Mouse (Mus musculus) myocyte (in vitro differentiated cells): ENCODE measurements around the gene Ctbp1.
A peak's percentile ranks its signal among the peaks of the same experiment; 100 is the strongest.

Experiments used
- MAX ChIP-seq: IDR thresholded peaks from one replicate; pipeline ENCODE4 v1.6.1; 2011; ENCODE audit warnings: low read depth, mild to moderate bottlenecking, control low read depth
- MYOG ChIP-seq, 3 experiments: IDR thresholded peaks; one replicate each; pipeline ENCODE4 v1.6.1; 2011; ENCODE audit warnings: control low read depth in 2 of 3, low read depth in 2 of 3, mild to moderate bottlenecking in 2 of 3; ENCODE audit not compliant: insufficient read length in 2 of 3, control insufficient read depth in 1 of 3, insufficient read depth in 1 of 3
- POLR2A ChIP-seq: IDR thresholded peaks from one replicate; pipeline ENCODE4 v1.6.1; 2011; ENCODE audit warnings: low read depth, mild to moderate bottlenecking, control low read depth, moderate library complexity; ENCODE audit not compliant: insufficient read length
- POLR2AphosphoS2 ChIP-seq: IDR thresholded peaks from one replicate; pipeline ENCODE4 v1.6.1; 2011; ENCODE audit warnings: low read depth, control low read depth; ENCODE audit not compliant: insufficient read length
- REST ChIP-seq: IDR thresholded peaks from one replicate; pipeline ENCODE4 v1.6.1; 2011; ENCODE audit warnings: mild to moderate bottlenecking, control low read depth, moderate library complexity; ENCODE audit not compliant: insufficient read depth, insufficient read length
- TCF12 ChIP-seq: IDR thresholded peaks from one replicate; pipeline ENCODE4 v1.6.1; 2011; ENCODE audit warnings: mild to moderate bottlenecking, control low read depth; ENCODE audit not compliant: poor library complexity, insufficient read depth, severe bottlenecking
- USF1 ChIP-seq: IDR thresholded peaks from one replicate; pipeline ENCODE4 v1.6.1; 2011; ENCODE audit warnings: low read depth, mild to moderate bottlenecking, control low read depth, moderate library complexity

- no peak for TF ChIP-seq POLR2AphosphoS2
- no peak for TF ChIP-seq POLR2A
- peak in 1 of 3 experiments; percentile 9 for TF ChIP-seq MYOG (IDR thresholded peaks at IDR 0.05; ENCODE audit: control insufficient read depth in 1 of 3, insufficient read depth in 1 of 3, insufficient read length in 2 of 3, low read depth in 2 of 3)
- no peak for TF ChIP-seq USF1
- no peak for TF ChIP-seq REST
- no peak for TF ChIP-seq TCF12
- TF ChIP-seq MAX: no peak
Observed at GRCm38 (mm10) chr5:33272146-33272545, 2.6 kb downstream of the Ctbp1 start.
